Mouse (Mus musculus) thymus, adult 2 months (tissue): ENCODE measurements around the gene Lpin2.

Experiments used
- CTCF ChIP-seq: fragments of 200-500 bp; IDR thresholded peaks from 2 replicates; pipeline ENCODE4 v1.5.1; 2012; ENCODE audit warnings: mild to moderate bottlenecking, control low read depth, low read length, moderate library complexity, borderline replicate concordance; ENCODE audit not compliant: control insufficient read depth, poor library complexity, insufficient read depth; ENCODE audit errors: extremely low read depth
- POLR2A ChIP-seq: fragments of 200-500 bp; IDR thresholded peaks from 2 replicates; pipeline ENCODE4 v1.6.1; 2012; ENCODE audit warnings: mild to moderate bottlenecking, low read length, control low read depth, moderate library complexity; ENCODE audit not compliant: control insufficient read depth, poor library complexity, insufficient read depth; ENCODE audit errors: extremely low read depth

DNA sequence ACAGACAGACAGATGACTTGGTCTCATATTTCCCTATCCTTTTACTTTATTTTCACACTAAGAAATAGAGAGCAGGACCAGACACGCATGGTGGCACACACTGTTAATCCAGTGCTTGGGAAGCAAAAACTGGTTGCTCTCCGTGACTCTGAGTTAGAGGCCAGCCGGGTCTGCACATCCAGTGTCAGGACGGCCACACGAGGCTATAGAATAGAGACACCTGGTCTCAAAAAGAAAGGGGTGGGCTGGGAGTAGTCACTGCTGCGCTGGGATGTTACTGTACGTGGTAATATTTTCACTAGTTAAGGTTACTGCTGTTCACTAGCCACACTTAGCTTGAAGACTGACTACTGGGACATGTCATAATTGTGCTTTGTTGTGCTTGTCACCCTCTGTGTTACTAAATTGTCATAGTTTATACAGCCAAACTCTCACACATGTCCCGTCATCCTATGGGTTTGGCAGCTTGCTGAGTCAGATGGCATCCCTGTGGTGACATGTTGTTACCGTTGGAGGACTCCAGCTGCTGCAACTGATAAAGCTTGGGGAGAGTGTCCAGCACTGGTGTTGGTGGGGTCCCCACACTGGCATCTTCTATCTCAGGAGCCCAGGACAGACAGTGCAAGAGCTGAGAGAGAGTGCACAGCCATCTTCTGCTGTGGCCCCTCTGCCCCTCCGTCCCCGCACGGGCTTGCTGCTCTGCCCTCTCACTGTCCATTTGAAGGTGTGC lies 53.0 kb downstream of the Lpin2 start:
- TF ChIP-seq CTCF (no peak), POLR2A (no peak)
